Mouse (Mus musculus) limb, embryonic 11.5 days (tissue): ENCODE measurements around the gene Olfr1426. TPM values are rescaled to one million over a fixed set of nuclear protein-coding genes. Genes with fewer than 3 reads are reported as not detected.
"Not testable (repeated sequence)": the region's sequence is repeated elsewhere in the genome, so short reads cannot be mapped to it uniquely, and the experiment has no call there.

Experiments
- ATAC-seq: fragments of 200-750 bp; cut with Nextera tagmentation; 2 replicates; pipeline ENCODE4 v1.8.0; 2017; ENCODE audit warnings: low read depth; ENCODE audit not compliant: insufficient number of reproducible peaks, low FRiP score, low TSS enrichment
- DNase-seq: peaks from one replicate; pipeline ENCODE4 v3.0.0-alpha.2; 2015; ENCODE audit warnings: low spot score
- H3K27ac ChIP-seq: fragments of 300-500 bp; sonication (generic); replicated peaks from 2 replicates; pipeline ENCODE4 v1.5.1; 2014; ENCODE audit warnings: low read depth, mild to moderate bottlenecking, low read length
- H3K27me3 ChIP-seq: fragments of 300-500 bp; sonication (generic); 2 replicates; pipeline ENCODE4 v1.6.1; 2014; ENCODE audit warnings: mild to moderate bottlenecking, low read length, mixed read lengths; ENCODE audit not compliant: control insufficient read depth, insufficient read depth
- H3K36me3 ChIP-seq: fragments of 300-500 bp; sonication (generic); 2 replicates; pipeline ENCODE4 v1.6.1; 2014; ENCODE audit warnings: mild to moderate bottlenecking, low read length, moderate library complexity, mixed read lengths; ENCODE audit not compliant: control insufficient read depth, insufficient read depth
- H3K4me1 ChIP-seq: fragments of 300-500 bp; sonication (generic); 2 replicates; pipeline ENCODE4 v1.6.1; 2014; ENCODE audit warnings: low read length, mixed read lengths; ENCODE audit not compliant: control insufficient read depth, insufficient read depth
- H3K4me2 ChIP-seq: fragments of 300-500 bp; sonication (generic); 2 replicates; pipeline ENCODE4 v1.6.1; 2014; ENCODE audit warnings: low read depth, mild to moderate bottlenecking, moderate library complexity; ENCODE audit not compliant: severe bottlenecking
- H3K4me3 ChIP-seq: fragments of 300-500 bp; sonication (generic); 2 replicates; pipeline ENCODE4 v1.5.1; 2014; ENCODE audit warnings: low read depth, low read length
- H3K9ac ChIP-seq: fragments of 300-500 bp; sonication (generic); 2 replicates; pipeline ENCODE4 v1.6.1; 2014; ENCODE audit warnings: mild to moderate bottlenecking, low read length
- H3K9me3 ChIP-seq: fragments of 300-500 bp; sonication (generic); 2 replicates; pipeline ENCODE4 v1.6.1; 2016; ENCODE audit warnings: low read length; ENCODE audit not compliant: control insufficient read depth
- WGBS: fragments of 180-500 bp; shearing (Covaris S2); extraction: QIAGEN DNeasy Blood & Tissue Kit; methylation state at CpG from one replicate; pipeline ENCODE4 v1.1.7; 2014; 5-methylcytosine and 5-hydroxymethylcytosine counted together
- polyA plus RNA-seq: library from polyadenylated mRNA; unstranded; fragments of >200 nt; fragmentation: Nextera tagmentation; extraction: Ambion mirVana; gene quantifications from 2 replicates; pipeline ENCODE4 v1.2.1, GENCODE M21; 2014

The Olfr1426 gene
- polyA plus RNA-seq, result not detected in 2 replicates

DNA sequence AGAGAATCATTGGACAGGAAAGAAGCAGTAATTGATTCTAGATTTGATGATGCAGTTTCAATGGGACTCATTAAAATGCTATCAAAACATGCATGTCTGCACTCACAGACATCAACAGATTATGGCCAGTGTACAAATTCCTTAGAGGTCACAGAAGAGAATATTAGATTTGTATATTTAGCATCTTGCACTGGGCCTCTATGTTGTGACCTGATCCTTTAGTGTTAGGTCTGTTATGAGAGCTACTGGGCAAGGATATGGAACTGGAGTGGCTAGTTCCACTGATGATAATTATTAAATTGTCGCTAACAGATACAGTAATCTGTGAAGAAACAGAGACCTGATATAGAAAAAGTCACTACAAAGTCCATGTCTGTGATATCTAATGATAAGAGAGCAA, at the start of gene Olfr1426:
TSS of gene Olfr1426 (minus strand) at position 101 of the 400 bp plus-strand sequence.
- DNase-seq (no peak), ATAC-seq (no peak)
- H3K4me1 ChIP-seq, result no peaks in the 10 kb centered on the region
- H3K9me3 ChIP-seq, result no peaks in the 10 kb centered on the region
- H3K9ac ChIP-seq, result no peak within 1 kb of the TSS
- no peak within 1 kb of the TSS for H3K4me2 ChIP-seq
- no peak within 1 kb of the TSS for H3K4me3 ChIP-seq
- H3K27ac ChIP-seq, result no peak within 1 kb of the TSS
- WGBS, result 80% methylated on average over 1 of the region's 1 CpGs
- no peaks in the 10 kb centered on the region for H3K36me3 ChIP-seq
- H3K27me3 ChIP-seq, result no peaks in the 10 kb centered on the region

- Histone ChIP-seq H3K27ac (no peak overlapping the region), H3K36me3 (no peaks in the 10 kb centered on the region), H3K4me1 (no peaks in the 10 kb centered on the region), H3K4me2 (no peak overlapping the region), H3K4me3 (no peak overlapping the region), H3K9ac (no peak overlapping the region), H3K27me3 (no peaks in the 10 kb centered on the region), H3K9me3 (no peaks in the 10 kb centered on the region)
- ATAC-seq (no peak), DNase-seq (no peak)
- 31% methylated on average over 2 of the region's 2 CpGs for WGBS
Observed at GRCm38 (mm10) chr19:12134289-12134688, 42.5 kb upstream of the Olfr1426 start.

DNA sequence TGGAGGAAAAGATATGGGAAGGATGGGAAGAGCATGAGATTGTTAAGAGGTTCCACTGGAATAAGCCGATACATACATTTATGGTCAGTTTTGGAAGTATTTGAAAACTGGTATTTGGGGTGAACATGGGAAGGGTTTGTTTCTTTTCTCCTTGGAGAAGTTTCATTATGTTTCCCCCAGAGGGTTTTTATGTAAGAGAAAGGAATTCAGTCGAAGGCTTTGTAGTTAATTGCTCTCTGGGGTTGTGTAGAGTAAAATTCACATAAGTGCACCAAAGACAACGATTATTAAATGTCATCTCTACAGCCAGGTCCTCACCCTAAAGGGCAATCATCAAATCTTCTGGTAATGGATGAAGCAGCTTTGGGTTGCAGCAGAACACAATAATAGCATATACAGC, 31.3 kb upstream of the Olfr1426 start, which contains the start of gene Olfr76:
TSS of gene Olfr76 (minus strand) at position 101 of the 400 bp plus-strand sequence.
- H3K36me3 ChIP-seq, result no peaks in the 10 kb centered on the region
- no peak within 1 kb of the TSS for H3K27ac ChIP-seq
- H3K9ac ChIP-seq, result no peak within 1 kb of the TSS
- WGBS, result 80% methylated on average over 3 of the region's 3 CpGs
- H3K4me3 ChIP-seq, result no peak within 1 kb of the TSS
- no peak within 1 kb of the TSS for H3K4me2 ChIP-seq
- no peaks in the 10 kb centered on the region for H3K9me3 ChIP-seq
- no peaks in the 10 kb centered on the region for H3K27me3 ChIP-seq
- no peak for DNase-seq
- ATAC-seq, result no peak
- no peaks in the 10 kb centered on the region for H3K4me1 ChIP-seq

DNA sequence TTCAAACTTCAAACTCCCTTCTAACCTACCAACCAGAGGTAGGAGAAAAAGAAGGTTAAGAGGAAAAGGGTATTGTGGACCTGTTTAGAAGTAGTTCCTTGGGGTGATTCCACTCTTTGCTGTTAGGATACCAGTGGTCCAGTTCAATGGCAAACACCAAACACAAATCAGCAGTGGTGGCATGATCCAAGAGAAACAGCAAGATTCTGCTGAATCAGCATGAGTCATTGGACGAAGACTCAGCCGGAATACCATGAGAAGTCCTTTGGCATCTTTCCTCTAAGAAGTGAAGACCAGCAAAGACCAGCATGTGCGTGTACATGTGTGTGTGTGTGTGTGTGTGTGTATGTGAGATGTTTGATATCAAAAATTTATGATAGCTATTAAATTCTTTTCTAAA, 24.7 kb upstream of the Olfr1426 start:
- H3K4me1 ChIP-seq, result no peaks in the 10 kb centered on the region
- 86% methylated on average over 3 of the region's 3 CpGs for WGBS
- H3K4me3 ChIP-seq, result no peak overlapping the region
- no peak overlapping the region for H3K9ac ChIP-seq
- DNase-seq (no peak), ATAC-seq (no peak)
- H3K27ac ChIP-seq, result no peak overlapping the region
- H3K4me2 ChIP-seq, result no peak overlapping the region
- H3K27me3 ChIP-seq, result no peaks in the 10 kb centered on the region
- no peaks in the 10 kb centered on the region for H3K9me3 ChIP-seq
- H3K36me3 ChIP-seq, result no peaks in the 10 kb centered on the region

DNA sequence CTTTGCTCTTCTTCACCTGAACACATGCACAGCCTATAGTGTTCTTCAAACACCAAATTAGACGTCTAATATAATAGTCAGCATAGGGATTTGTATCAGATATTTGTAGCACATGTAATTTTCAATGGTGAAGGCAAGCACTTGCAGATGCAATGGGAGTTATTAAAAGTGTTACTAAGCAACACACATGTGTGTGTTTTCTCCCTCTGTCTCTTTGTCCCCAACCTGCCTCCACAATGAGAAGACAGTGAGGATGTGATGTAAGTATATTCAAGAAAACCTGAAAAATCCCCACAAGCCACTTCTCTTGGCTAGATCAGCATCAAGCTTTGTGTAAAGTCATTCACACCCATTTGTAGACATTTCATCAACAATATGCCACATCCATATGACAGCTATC, 24.0 kb upstream of the Olfr1426 start, which contains the start of gene Olfr1428:
TSS of gene Olfr1428 (minus strand) at position 101 of the 400 bp plus-strand sequence.
- H3K27me3 ChIP-seq, result no peaks in the 10 kb centered on the region
- no peak for DNase-seq
- 87% methylated on average over 1 of the region's 1 CpGs for WGBS
- no peaks in the 10 kb centered on the region for H3K4me1 ChIP-seq
- no peak within 1 kb of the TSS for H3K9ac ChIP-seq
- H3K36me3 ChIP-seq, result no peaks in the 10 kb centered on the region
- no peak for ATAC-seq
- H3K4me2 ChIP-seq, result no peak within 1 kb of the TSS
- H3K4me3 ChIP-seq, result no peak within 1 kb of the TSS
- no peak within 1 kb of the TSS for H3K27ac ChIP-seq
- H3K9me3 ChIP-seq, result no peaks in the 10 kb centered on the region

GRCm38 (mm10) chr19:12113807-12114206, 22.0 kb upstream of the Olfr1426 start:
- H3K27me3 ChIP-seq, result no peaks in the 10 kb centered on the region

DNA sequence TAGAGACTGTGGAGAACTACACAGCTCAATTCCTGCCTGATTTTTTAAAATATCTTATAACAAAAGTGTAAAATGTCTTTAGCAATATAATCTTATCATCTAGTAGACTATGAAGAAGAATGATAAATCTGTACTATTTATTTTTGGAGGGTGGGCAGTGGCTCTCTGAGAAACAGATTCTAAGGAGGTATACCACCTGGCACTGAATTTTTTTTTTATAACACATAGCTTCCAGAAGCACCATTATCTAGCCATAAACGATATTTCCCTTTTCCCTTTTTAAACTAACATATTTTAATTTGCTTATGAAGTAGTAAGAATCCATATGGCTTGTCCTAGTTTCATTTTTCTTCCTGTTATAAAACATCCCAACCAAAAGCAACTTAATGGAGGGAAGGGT, 12.7 kb upstream of the Olfr1426 start:
- ATAC-seq (no peak), DNase-seq (no peak)
- no peak overlapping the region for H3K4me3 ChIP-seq
- no peaks in the 10 kb centered on the region for H3K4me1 ChIP-seq
- no peaks in the 10 kb centered on the region for H3K36me3 ChIP-seq
- H3K27ac ChIP-seq, result no peak overlapping the region
- 0 out of 2 replicates have a peak, but pooled peaks cover 3% of the 10 kb centered on the region for H3K9me3 ChIP-seq
- no peak overlapping the region for H3K9ac ChIP-seq
- H3K4me2 ChIP-seq, result no peak overlapping the region
- H3K27me3 ChIP-seq, result no peaks in the 10 kb centered on the region
- WGBS, result 69% methylated on average over 1 of the region's 1 CpGs

More at GRCm38 (mm10) chr19:12113807-12114206, 22.0 kb upstream of the Olfr1426 start:
- no peak overlapping the region for H3K27ac ChIP-seq
- no peak overlapping the region for H3K4me3 ChIP-seq
- no peak overlapping the region for H3K9ac ChIP-seq
- H3K9me3 ChIP-seq, result 0 out of 2 replicates have a peak, but pooled peaks cover 3% of the 10 kb centered on the region
- DNase-seq, result no peak
- H3K4me2 ChIP-seq, result no peak overlapping the region
- 64% methylated on average over 1 of the region's 1 CpGs for WGBS
- no peaks in the 10 kb centered on the region for H3K36me3 ChIP-seq
- no peaks in the 10 kb centered on the region for H3K4me1 ChIP-seq
- ATAC-seq, result no peak

- 95% methylated on average over 2 of the region's 2 CpGs for WGBS
- no peak within 1 kb of the TSS for H3K4me2 ChIP-seq
- no peak for ATAC-seq
- H3K4me1 ChIP-seq, result no peaks in the 10 kb centered on the region
- no peaks in the 10 kb centered on the region for H3K9me3 ChIP-seq
- no peaks in the 10 kb centered on the region for H3K36me3 ChIP-seq
- no peak for DNase-seq
- H3K27me3 ChIP-seq, result no peaks in the 10 kb centered on the region
- no peak within 1 kb of the TSS for H3K27ac ChIP-seq
- no peak within 1 kb of the TSS for H3K4me3 ChIP-seq
- H3K9ac ChIP-seq, result no peak within 1 kb of the TSS
Observed at GRCm38 (mm10) chr19:12103234-12103633, 11.4 kb upstream of the Olfr1426 start, which contains the start of gene Olfr1427. Gene Olfr1427 (minus strand): TSS chr19:12103334.

GRCm38 (mm10) chr19:12077631-12078030, 14.2 kb downstream of the Olfr1426 start, which contains the start of gene Olfr1425:
Gene Olfr1425 (minus strand): TSS chr19:12077731.
- not testable (repeated sequence) for H3K4me2 ChIP-seq, H3K4me3 ChIP-seq, H3K4me1 ChIP-seq, H3K36me3 ChIP-seq, H3K9me3 ChIP-seq, DNase-seq, ATAC-seq, H3K27me3 ChIP-seq, H3K27ac ChIP-seq, H3K9ac ChIP-seq
- WGBS, result 89% methylated on average over 4 of the region's 4 CpGs
